Mouse (Mus musculus): ENCODE measurements around the gene Cldn20. TPM values are rescaled to one million over a fixed set of nuclear protein-coding genes. Genes with fewer than 3 reads are reported as not detected.

The Cldn20 gene
- total and polyA plus RNA-seq, 3 experiments: 0.31 to 0.52 TPM; not detected in 1

GRCm38 (mm10) chr17:3557331-3558311 lies 25.3 kb downstream of the Cldn20 start, which contains the start of gene Tfb1m (continued):
- TF ChIP-seq UBTF (IDR thresholded peaks at IDR 0.05; ENCODE audit: borderline replicate concordance, insufficient read depth, low read depth, low read length) (no peak), RAD21 (IDR thresholded peaks at IDR 0.05; ENCODE audit: low read depth, low read length) (no peak)

DNA sequence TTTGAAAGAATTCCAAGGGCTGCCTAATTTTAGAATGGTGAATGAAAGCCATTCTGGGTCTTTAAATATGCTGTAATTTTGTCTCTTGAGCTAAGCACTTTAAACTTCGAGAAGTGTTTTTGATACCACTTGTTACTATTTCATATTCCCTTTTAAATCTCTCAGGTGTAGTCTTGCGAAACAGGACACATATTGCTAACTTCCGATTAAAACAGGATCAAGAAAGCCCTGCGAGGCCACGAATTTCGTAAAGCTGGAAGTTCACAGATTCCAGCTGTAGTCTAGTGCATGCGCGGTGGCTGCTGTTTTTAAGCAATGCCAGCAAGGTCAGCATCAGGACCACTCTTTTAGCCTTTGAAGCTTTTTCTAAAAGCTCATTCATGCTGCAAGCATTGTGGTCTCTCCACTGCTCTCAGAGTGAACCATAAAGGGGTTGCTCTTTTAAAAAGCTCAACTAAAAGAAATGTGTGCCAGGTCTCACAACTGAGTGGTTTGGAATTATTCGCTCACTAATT lies 26.1 kb downstream of the Cldn20 start:
- no peak for DNase-seq (ENCODE audit: low read depth, low spot score)
- H3K27ac ChIP-seq (ENCODE audit: control insufficient read depth, low read depth, low read length): peak overlapping the region; percentile 88
- H3K4me1 ChIP-seq (ENCODE audit: control insufficient read depth in 1 of 2, insufficient read depth in 2 of 2, low read length in 2 of 2): peaks cover 2 to 12% of the 10 kb centered on the region in 2 experiments; a peak in 3 of 4 replicates
- H3K79me2 ChIP-seq (ENCODE audit: control insufficient read depth, insufficient read depth, low read length, poor library complexity): peaks cover 2% of the 10 kb centered on the region; the same call in 1 of the 2 replicates
- TF ChIP-seq RCOR1 (IDR thresholded peaks at IDR 0.05; ENCODE audit: low read depth, low read length) (no peak), UBTF (IDR thresholded peaks at IDR 0.05; ENCODE audit: borderline replicate concordance, insufficient read depth, low read depth, low read length) (no peak), NRF1 (IDR thresholded peaks at IDR 0.05; ENCODE audit: insufficient read depth, low read depth, low read length, poor library complexity, severe bottlenecking) (0 out of 2 replicates have a peak, but pooled peaks have one; percentile 34), POLR2AphosphoS5 (IDR thresholded peaks at IDR 0.05; ENCODE audit: borderline replicate concordance, low read depth, low read length) (no peak)
- peaks cover 0 to 16% of the 10 kb centered on the region in 2 experiments; a peak in 2 of 4 replicates for H3K36me3 ChIP-seq (ENCODE audit: control insufficient read depth in 1 of 2, insufficient read depth in 2 of 2, low read length in 2 of 2)
- peak overlapping the region; percentile 56 to 75 for H3K4me3 ChIP-seq (ENCODE audit: control insufficient read depth in 1 of 2, insufficient read depth in 1 of 2, low read depth in 2 of 2, low read length in 2 of 2)
- no peaks in the 10 kb centered on the region for H3K9me3 ChIP-seq (replicated peaks; ENCODE audit: insufficient read depth, low read length)
- H3K27me3 ChIP-seq (ENCODE audit: control insufficient read depth in 1 of 2, insufficient read depth in 2 of 2, low read length in 2 of 2): no peaks in the 10 kb centered on the region
- H3K9ac ChIP-seq (ENCODE audit: control insufficient read depth, low read depth, low read length, poor library complexity, severe bottlenecking): peak overlapping the region; percentile 67

DNA sequence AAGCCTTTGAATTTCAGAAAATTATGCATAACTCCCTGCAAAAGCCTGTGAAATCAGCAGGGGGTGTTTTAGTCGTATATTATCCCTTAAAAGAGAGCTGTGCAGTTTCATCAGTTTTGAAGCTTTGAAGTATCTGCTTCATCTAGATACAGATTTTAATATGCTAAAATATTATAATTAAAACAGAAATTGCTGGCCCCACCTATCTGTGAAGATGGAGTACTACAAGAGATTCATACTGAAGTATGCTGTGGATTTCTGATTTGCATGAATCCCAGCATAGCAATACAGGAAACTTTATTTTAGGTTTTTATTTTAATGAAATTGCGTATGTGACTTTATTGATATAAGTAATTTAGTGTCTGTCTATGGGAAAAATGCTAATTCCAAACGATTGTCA lies 28.2 kb downstream of the Cldn20 start:
- Histone ChIP-seq H3K27ac (ENCODE audit: control insufficient read depth, low read depth, low read length) (no peak overlapping the region), H3K79me2 (ENCODE audit: control insufficient read depth, insufficient read depth, low read length, poor library complexity) (peaks cover 2% of the 10 kb centered on the region; the same call in 1 of the 2 replicates), H3K9me3 (replicated peaks; ENCODE audit: insufficient read depth, low read length) (no peaks in the 10 kb centered on the region), H3K27me3 (ENCODE audit: control insufficient read depth in 1 of 2, insufficient read depth in 2 of 2, low read length in 2 of 2) (no peaks in the 10 kb centered on the region), H3K4me3 (ENCODE audit: control insufficient read depth in 1 of 2, insufficient read depth in 1 of 2, low read depth in 2 of 2, low read length in 2 of 2) (no peak overlapping the region), H3K9ac (ENCODE audit: control insufficient read depth, low read depth, low read length, poor library complexity, severe bottlenecking) (no peak overlapping the region), H3K4me1 (ENCODE audit: control insufficient read depth in 1 of 2, insufficient read depth in 2 of 2, low read length in 2 of 2) (peaks cover 2 to 12% of the 10 kb centered on the region in 2 experiments; a peak in 3 of 4 replicates), H3K36me3 (ENCODE audit: control insufficient read depth in 1 of 2, insufficient read depth in 2 of 2, low read length in 2 of 2) (peaks cover 0 to 16% of the 10 kb centered on the region in 2 experiments; a peak in 2 of 4 replicates)
- DNase-seq (ENCODE audit: low read depth, low spot score): peak; percentile 51
- TF ChIP-seq GATA1 (IDR thresholded peaks at IDR 0.05; ENCODE audit: low read depth, low read length) (peak; percentile 37; the same call in 1 of the 2 replicates), TBP (IDR thresholded peaks at IDR 0.05; ENCODE audit: low read depth, low read length) (no peak), ZNF384 (IDR thresholded peaks at IDR 0.05; ENCODE audit: low read depth, low read length) (no peak), NELFE (IDR thresholded peaks at IDR 0.05; ENCODE audit: low read depth, low read length) (no peak), RCOR1 (IDR thresholded peaks at IDR 0.05; ENCODE audit: low read depth, low read length) (0 out of 2 replicates have a peak, but pooled peaks have one; percentile 18), HCFC1 (IDR thresholded peaks at IDR 0.05; ENCODE audit: low read depth, low read length) (no peak), KAT2A (conservative IDR thresholded peaks at IDR 0.05; ENCODE audit: low read depth, low read length) (no peak), ETS1 (IDR thresholded peaks at IDR 0.05; ENCODE audit: low read depth, low read length) (no peak), POLR2AphosphoS2 (IDR thresholded peaks at IDR 0.05; ENCODE audit: low read length) (no peak), USF1 (IDR thresholded peaks at IDR 0.05; ENCODE audit: low read depth, low read length) (no peak), ZC3H11A (IDR thresholded peaks at IDR 0.05; ENCODE audit: low read depth, low read length) (no peak), CHD1 (IDR thresholded peaks at IDR 0.05; ENCODE audit: low read depth, low read length) (no peak), GABPA (IDR thresholded peaks at IDR 0.05; ENCODE audit: low read depth, low read length) (no peak), MAX (IDR thresholded peaks at IDR 0.05; ENCODE audit: low read length) (no peak), UBTF (IDR thresholded peaks at IDR 0.05; ENCODE audit: borderline replicate concordance, insufficient read depth, low read depth, low read length) (no peak), POLR2AphosphoS5 (IDR thresholded peaks at IDR 0.05; ENCODE audit: borderline replicate concordance, low read depth, low read length) (no peak), SIN3A (IDR thresholded peaks at IDR 0.05; ENCODE audit: low read length) (no peak), ZKSCAN1 (IDR thresholded peaks at IDR 0.05; ENCODE audit: low read depth, low read length) (no peak), SMC3 (IDR thresholded peaks at IDR 0.05; ENCODE audit: low read depth, low read length) (peak; percentile 36), BHLHE40 (IDR thresholded peaks at IDR 0.05; ENCODE audit: borderline replicate concordance, low read depth, low read length) (no peak), CHD2 (IDR thresholded peaks at IDR 0.05; ENCODE audit: low read length) (no peak), MYC (IDR thresholded peaks at IDR 0.05; ENCODE audit: low read depth, low read length) (no peak), CTCF (IDR thresholded peaks at IDR 0.05 in 2 of 3, conservative IDR thresholded peaks at IDR 0.05 in 1 of 3; ENCODE audit: control insufficient read depth in 1 of 3, insufficient read depth in 1 of 3, low read depth in 2 of 3, low read length in 3 of 3, poor library complexity in 1 of 3, severe bottlenecking in 1 of 3) (peak in 1 of 3 experiments; percentile 50; a peak in 3 of 6 replicates)
